Mouse (Mus musculus) myocyte (in vitro differentiated cells): ENCODE data around the gene Bicc1.

Experiments
- MAX ChIP-seq: IDR thresholded peaks from one replicate; pipeline ENCODE4 v1.6.1; 2011; ENCODE audit warnings: low read depth, mild to moderate bottlenecking, control low read depth
- POLR2A ChIP-seq: IDR thresholded peaks from one replicate; pipeline ENCODE4 v1.6.1; 2011; ENCODE audit warnings: low read depth, mild to moderate bottlenecking, control low read depth, moderate library complexity; ENCODE audit not compliant: insufficient read length

- TF ChIP-seq MAX (no peak), POLR2A (no peak)
Observed at GRCm38 (mm10) chr10:71138132-71138851, 21.2 kb downstream of the Bicc1 start.
